Mouse (Mus musculus) liver, postnatal 0 days (tissue): ENCODE results near the gene 1700003F12Rik. TPM values are rescaled to one million over a fixed set of nuclear protein-coding genes. Genes with fewer than 3 reads are reported as not detected.

Source experiments
- ATAC-seq: fragments of 200-750 bp; cut with Nextera tagmentation; 2 replicates; pipeline ENCODE4 v1.8.0; 2017; ENCODE audit warnings: mild to moderate bottlenecking, moderate library complexity
- DNase-seq: peaks from one replicate; pipeline ENCODE4 v3.0.0-alpha.2; 2016
- H3K27ac ChIP-seq: fragments of 300-500 bp; sonication (generic); 2 replicates; pipeline ENCODE4 v1.5.1; 2014; ENCODE audit warnings: antibody characterized with exemption, moderate library complexity, mild to moderate bottlenecking, low read depth
- H3K27me3 ChIP-seq: fragments of 300-500 bp; sonication (generic); 2 replicates; pipeline ENCODE4 v1.6.1; 2014; ENCODE audit warnings: low read length, control low read depth, mixed read lengths; ENCODE audit not compliant: insufficient read depth
- H3K36me3 ChIP-seq: fragments of 300-500 bp; sonication (generic); replicated peaks from 2 replicates; pipeline ENCODE4 v1.6.1; 2014; ENCODE audit warnings: mild to moderate bottlenecking, control low read depth, low read length, moderate library complexity, mixed read lengths; ENCODE audit not compliant: insufficient read depth
- H3K4me1 ChIP-seq: fragments of 300-500 bp; sonication (generic); 2 replicates; pipeline ENCODE4 v1.6.1; 2014; ENCODE audit warnings: antibody characterized with exemption, mild to moderate bottlenecking, control low read depth; ENCODE audit not compliant: insufficient read depth
- H3K4me2 ChIP-seq: fragments of 300-500 bp; sonication (generic); 2 replicates; pipeline ENCODE4 v1.6.1; 2014; ENCODE audit warnings: low read depth, mild to moderate bottlenecking, low read length, moderate library complexity, mixed read lengths
- H3K4me3 ChIP-seq: fragments of 300-500 bp; sonication (generic); 2 replicates; pipeline ENCODE4 v1.5.1; 2014; ENCODE audit warnings: low read depth, low read length
- H3K9ac ChIP-seq: fragments of 300-500 bp; sonication (generic); replicated peaks from 2 replicates; pipeline ENCODE4 v1.6.1; 2014; ENCODE audit warnings: mild to moderate bottlenecking, moderate library complexity
- H3K9me3 ChIP-seq: fragments of 300-500 bp; sonication (generic); 2 replicates; pipeline ENCODE4 v1.6.1; 2016; ENCODE audit warnings: mild to moderate bottlenecking, control low read depth, low read length, mixed read lengths
- CTCF ChIP-seq: sonication (generic); IDR thresholded peaks from 2 replicates; pipeline ENCODE4 v1.5.1; 2016; ENCODE audit warnings: antibody characterized with exemption, low read depth
- EP300 ChIP-seq: IDR thresholded peaks from 2 replicates; pipeline ENCODE4 v1.6.1; 2016; ENCODE audit warnings: antibody characterized with exemption, low read depth, mild to moderate bottlenecking
- WGBS: fragments of 180-500 bp; shearing (Covaris S2); extraction: QIAGEN DNeasy Blood & Tissue Kit; methylation state at CpG from one replicate; pipeline ENCODE4 v1.1.7; 2014; ENCODE audit not compliant: insufficient replicate concordance; 5-methylcytosine and 5-hydroxymethylcytosine counted together
- polyA plus RNA-seq: library from polyadenylated mRNA; unstranded; fragments of >200 nt; fragmentation: Nextera tagmentation; extraction: Ambion mirVana; gene quantifications from 2 replicates; pipeline ENCODE4 v1.2.1, GENCODE M21; 2015

The 1700003F12Rik gene
- polyA plus RNA-seq, 1 experiment from 2014 or later: 3.1 TPM

DNA sequence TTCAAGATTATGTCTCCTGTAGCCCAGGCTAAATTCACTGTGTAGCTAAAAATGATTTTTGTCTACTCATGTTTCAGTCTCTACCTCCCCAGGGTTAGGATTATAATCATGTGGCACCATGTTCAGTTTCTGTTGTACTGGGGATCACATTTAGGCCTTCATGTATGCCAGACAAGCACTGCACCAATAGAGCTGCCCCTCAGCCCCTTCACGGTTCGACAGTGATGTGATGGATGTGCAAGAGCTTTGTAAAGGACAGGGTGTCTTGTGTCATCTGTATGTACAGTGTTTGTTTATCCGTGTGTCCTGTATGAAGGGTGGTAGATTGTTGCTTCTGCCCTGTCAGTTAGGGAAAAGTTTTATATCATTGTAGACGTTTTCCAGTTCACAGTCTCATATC lies 38.4 kb upstream of the 1700003F12Rik start:
- WGBS: 83% methylated on average over 4 of the region's 4 CpGs

DNA sequence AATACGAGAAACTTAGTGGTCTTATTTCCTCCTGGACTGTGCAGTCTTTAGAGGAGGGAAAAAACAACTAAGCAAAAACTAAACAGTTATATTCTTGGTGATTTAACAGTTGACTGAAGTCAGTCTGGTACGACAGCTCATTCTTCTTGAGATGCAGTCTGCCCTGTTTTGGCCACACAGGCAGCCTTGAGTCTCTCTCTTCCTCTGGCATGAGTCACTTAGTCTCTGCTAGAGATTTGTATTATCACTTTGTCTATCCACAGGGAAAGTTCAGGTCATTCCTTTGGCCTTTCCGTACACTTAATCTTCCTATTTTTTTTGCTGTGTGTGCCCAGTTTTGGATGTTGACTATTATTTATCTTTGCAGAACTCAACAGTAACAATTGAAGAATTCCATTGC lies 36.7 kb upstream of the 1700003F12Rik start:
- DNase-seq (no peak), ATAC-seq (no peak)
- no peaks in the 10 kb centered on the region for H3K27me3 ChIP-seq
- TF ChIP-seq CTCF (no peak), EP300 (no peak)
- H3K4me3 ChIP-seq: no peak overlapping the region
- peaks cover 4% of the 10 kb centered on the region; the same call in 1 of the 2 replicates for H3K4me1 ChIP-seq
- H3K36me3 ChIP-seq: peaks cover 11% of the 10 kb centered on the region; the same call in 1 of the 2 replicates
- no peak overlapping the region for H3K27ac ChIP-seq
- no peak overlapping the region for H3K4me2 ChIP-seq
- no peak overlapping the region for H3K9ac ChIP-seq
- H3K9me3 ChIP-seq: no peaks in the 10 kb centered on the region
- WGBS: 84% methylated on average over 3 of the region's 3 CpGs

More for the DNA sequence above, 38.4 kb upstream of the 1700003F12Rik start:
- Histone ChIP-seq H3K4me3 (no peak overlapping the region), H3K9me3 (no peaks in the 10 kb centered on the region), H3K27me3 (no peaks in the 10 kb centered on the region), H3K4me1 (peaks cover 4% of the 10 kb centered on the region; the same call in 1 of the 2 replicates), H3K9ac (no peak overlapping the region), H3K4me2 (no peak overlapping the region), H3K36me3 (peaks cover 11% of the 10 kb centered on the region; the same call in 1 of the 2 replicates), H3K27ac (no peak overlapping the region)
- no peak for ATAC-seq
- DNase-seq: no peak
- TF ChIP-seq CTCF (no peak), EP300 (no peak)

DNA sequence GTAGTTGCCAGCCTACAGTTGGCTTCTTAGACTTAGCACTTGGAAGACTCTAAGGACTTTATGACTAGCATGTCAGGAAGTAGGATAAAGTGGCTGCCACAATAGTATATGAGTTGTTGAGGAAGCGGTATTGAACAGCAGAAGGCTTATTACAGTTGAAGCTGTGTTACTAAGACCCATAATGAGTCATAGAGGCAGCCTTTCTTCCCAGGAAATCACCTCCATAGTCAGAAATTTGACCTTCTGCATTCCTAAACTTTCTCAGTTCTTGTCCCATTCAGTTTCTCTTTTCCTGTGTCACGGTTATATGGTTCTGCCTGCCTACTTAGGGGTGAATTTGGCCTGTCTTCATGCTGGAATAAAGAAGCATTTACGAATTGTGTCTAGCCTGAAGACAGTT lies 29.9 kb upstream of the 1700003F12Rik start:
- H3K27ac ChIP-seq: no peak overlapping the region
- H3K4me2 ChIP-seq: no peak overlapping the region
- H3K4me1 ChIP-seq: no peaks in the 10 kb centered on the region
- H3K9me3 ChIP-seq: no peaks in the 10 kb centered on the region
- ATAC-seq (no peak), DNase-seq (no peak)
- no peak overlapping the region for H3K9ac ChIP-seq
- H3K4me3 ChIP-seq: no peak overlapping the region
- no peaks in the 10 kb centered on the region for H3K27me3 ChIP-seq
- 81% methylated on average over 3 of the region's 3 CpGs for WGBS
- TF ChIP-seq CTCF (no peak), EP300 (no peak)
- peaks cover 14% of the 10 kb centered on the region; the same call in 1 of the 2 replicates for H3K36me3 ChIP-seq

DNA sequence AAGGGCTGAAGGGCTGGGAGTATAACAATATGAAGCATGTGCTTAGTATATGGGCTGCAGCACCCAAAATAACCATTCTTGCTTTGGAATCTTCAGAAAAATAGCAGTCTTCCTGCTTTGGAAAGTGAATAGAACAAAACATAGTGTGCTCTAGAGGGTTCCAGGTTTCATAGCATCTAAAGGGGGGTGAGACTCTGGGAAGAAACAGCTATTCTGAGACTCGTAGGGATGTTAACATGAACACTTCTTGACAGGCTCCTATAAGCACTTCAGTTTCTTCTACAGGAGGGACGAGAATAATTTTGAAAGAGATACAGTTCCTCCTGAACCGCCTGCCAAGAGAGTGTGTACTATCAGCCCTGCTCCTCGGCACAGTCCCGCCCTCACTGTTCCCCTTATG lies 29.5 kb upstream of the 1700003F12Rik start:
- Histone ChIP-seq H3K4me3 (no peak overlapping the region), H3K27me3 (no peaks in the 10 kb centered on the region), H3K4me2 (no peak overlapping the region), H3K27ac (no peak overlapping the region), H3K36me3 (peaks cover 10% of the 10 kb centered on the region; the same call in 1 of the 2 replicates), H3K9me3 (no peaks in the 10 kb centered on the region), H3K4me1 (no peaks in the 10 kb centered on the region), H3K9ac (no peak overlapping the region)
- DNase-seq: no peak
- WGBS: 76% methylated on average over 5 of the region's 5 CpGs
- TF ChIP-seq EP300 (no peak), CTCF (no peak)
- no peak for ATAC-seq

DNA sequence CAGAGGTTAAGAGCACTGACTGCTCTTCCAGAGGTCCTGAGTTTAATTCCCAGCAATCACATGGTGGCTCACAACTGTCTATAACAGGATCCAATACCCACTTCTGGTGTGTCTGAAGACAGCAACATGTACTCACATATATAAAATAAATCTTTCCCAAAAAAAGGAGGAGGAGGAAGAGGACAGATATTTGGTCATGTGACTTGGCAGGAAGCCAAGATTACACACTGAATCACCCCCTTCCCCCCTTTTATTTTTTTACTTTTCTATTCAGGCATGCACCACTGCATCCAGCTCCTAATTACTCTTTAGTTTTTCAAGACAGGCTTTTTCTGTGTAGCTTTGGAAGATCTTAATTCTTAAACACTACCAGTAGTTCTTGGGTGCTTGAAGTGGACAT lies 25.4 kb upstream of the 1700003F12Rik start:
- H3K4me1 ChIP-seq: no peaks in the 10 kb centered on the region
- no peak overlapping the region for H3K4me3 ChIP-seq
- no peaks in the 10 kb centered on the region for H3K27me3 ChIP-seq
- H3K36me3 ChIP-seq: peaks cover 36% of the 10 kb centered on the region
- TF ChIP-seq EP300: no peak
- no peak for TF ChIP-seq CTCF
- no peak overlapping the region for H3K4me2 ChIP-seq
- ATAC-seq: no peak
- H3K9me3 ChIP-seq: no peaks in the 10 kb centered on the region
- no peak for DNase-seq
- no peak overlapping the region for H3K9ac ChIP-seq
- no peak overlapping the region for H3K27ac ChIP-seq

DNA sequence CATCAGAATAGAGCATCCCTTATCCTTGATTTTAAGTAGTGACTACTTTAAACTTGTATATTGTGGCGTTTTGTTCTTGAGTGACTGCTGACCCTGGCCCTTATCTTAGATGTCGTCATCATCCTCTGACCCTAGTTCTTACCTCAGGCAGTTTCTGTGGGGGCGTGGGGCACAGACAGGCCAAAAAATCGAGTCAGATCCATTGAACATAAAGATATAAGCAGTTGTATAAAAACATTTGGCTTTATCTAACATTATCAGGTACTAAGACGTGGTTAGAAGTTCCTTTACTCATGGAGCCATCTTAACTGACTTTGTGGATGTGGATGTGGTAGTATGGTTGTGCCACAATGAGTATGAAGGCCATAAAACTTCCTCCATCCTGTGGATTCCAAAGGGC lies 24.6 kb upstream of the 1700003F12Rik start:
- ATAC-seq: no peak
- Histone ChIP-seq H3K9me3 (no peaks in the 10 kb centered on the region), H3K4me2 (no peak overlapping the region), H3K4me1 (no peaks in the 10 kb centered on the region), H3K27me3 (no peaks in the 10 kb centered on the region), H3K36me3 (peaks cover 39% of the 10 kb centered on the region), H3K4me3 (no peak overlapping the region), H3K27ac (no peak overlapping the region), H3K9ac (no peak overlapping the region)
- no peak for DNase-seq
- no peak for TF ChIP-seq EP300
- no peak for TF ChIP-seq CTCF
- 58% methylated on average over 5 of the region's 5 CpGs for WGBS

DNA sequence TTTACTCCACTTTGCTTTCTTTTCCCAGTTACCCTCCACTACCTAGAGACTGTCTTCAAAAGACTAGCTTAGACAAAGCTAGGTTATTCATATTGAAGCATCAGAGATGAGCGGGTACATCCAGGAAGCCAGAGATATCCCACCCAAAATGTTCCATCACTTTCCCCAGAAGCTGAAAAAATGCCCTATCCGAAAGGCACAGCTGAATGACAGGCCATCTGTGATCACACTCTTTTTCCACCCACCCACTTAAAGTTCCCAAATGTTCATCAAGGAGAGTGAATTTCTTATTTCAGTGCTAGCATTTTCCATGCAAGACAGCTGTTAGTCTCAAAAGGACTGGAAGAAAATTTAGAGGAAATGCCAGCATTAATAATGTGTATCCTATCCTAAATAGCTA lies 21.6 kb upstream of the 1700003F12Rik start:
- Histone ChIP-seq H3K4me2 (no peak overlapping the region), H3K4me1 (no peaks in the 10 kb centered on the region), H3K9ac (no peak overlapping the region), H3K27ac (no peak overlapping the region), H3K9me3 (no peaks in the 10 kb centered on the region), H3K4me3 (no peak overlapping the region), H3K36me3 (peaks cover 42% of the 10 kb centered on the region), H3K27me3 (no peaks in the 10 kb centered on the region)
- ATAC-seq (no peak), DNase-seq (no peak)
- WGBS: 77% methylated on average over 2 of the region's 2 CpGs
- TF ChIP-seq CTCF: no peak
- no peak for TF ChIP-seq EP300
